Mouse (Mus musculus): ENCODE measurements around the gene Rassf3. TPM values are rescaled to one million over a fixed set of nuclear protein-coding genes. Genes with fewer than 3 reads are reported as not detected.

The Rassf3 gene
- polyA plus RNA-seq, 1 experiment from 2014 or later: 25.3 TPM

DNA sequence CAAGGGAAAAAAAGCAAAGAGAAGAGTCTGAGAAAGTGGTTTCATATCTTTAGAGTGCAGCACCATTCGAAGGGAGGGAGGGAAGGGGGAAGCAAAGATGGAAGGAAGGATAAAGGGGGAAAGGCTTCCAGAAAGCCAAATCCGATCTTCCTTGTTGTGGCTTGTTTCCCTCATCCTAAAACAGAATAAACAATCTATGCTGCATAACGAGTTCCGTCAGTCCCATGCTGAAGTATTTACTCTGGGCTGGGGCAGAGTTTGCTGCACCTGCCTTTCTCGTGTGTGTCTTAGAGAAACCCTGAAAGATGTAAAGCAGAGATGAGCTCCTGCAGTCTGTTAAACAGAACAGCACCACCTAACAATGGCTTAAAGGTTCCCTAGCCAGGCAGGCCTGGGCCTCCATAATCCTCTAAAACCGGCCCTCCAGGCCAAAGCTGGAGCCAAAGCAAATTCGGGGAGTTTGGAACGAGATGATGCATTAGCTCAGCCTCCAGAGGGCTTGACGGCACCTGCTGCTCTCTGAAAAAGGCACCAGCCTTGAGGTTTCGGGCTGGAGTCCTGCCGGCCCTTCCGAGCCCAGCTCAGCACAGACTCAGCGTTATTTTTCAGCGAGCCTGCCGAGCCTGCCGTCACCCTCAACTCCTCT lies 43.4 kb downstream of the Rassf3 start:
- ATAC-seq (ENCODE audit: insufficient number of reproducible peaks, insufficient read depth, low FRiP score, low read depth): no peak
- Histone ChIP-seq H3K27me3 (ENCODE audit: control insufficient read depth, insufficient read depth, low read length) (no peaks in the 10 kb centered on the region), H3K27ac (replicated peaks in 1 of 2; ENCODE audit: control insufficient read depth in 1 of 2, insufficient read depth in 1 of 2, low read depth in 2 of 2, low read length in 2 of 2) (peak overlapping the region; percentile 97 to 99), H3K9ac (ENCODE audit: low read length) (peak overlapping the region; percentile 73), H3K9me3 (ENCODE audit: control insufficient read depth, low read length) (no peaks in the 10 kb centered on the region), H3K4me1 (ENCODE audit: control insufficient read depth in 2 of 2, insufficient read depth in 2 of 2, low read length in 2 of 2) (peaks cover 72 to 91% of the 10 kb centered on the region in 2 experiments), H3K4me3 (ENCODE audit: control insufficient read depth in 1 of 2, insufficient read depth in 1 of 2, low read depth in 1 of 2, low read length in 2 of 2) (no peak overlapping the region), H3K4me2 (ENCODE audit: low read length) (peak overlapping the region; percentile 57), H3K36me3 (ENCODE audit: control insufficient read depth, insufficient read depth, low read length) (no peaks in the 10 kb centered on the region)
- WGBS: 17% methylated on average over 16 of the region's 16 CpGs

DNA sequence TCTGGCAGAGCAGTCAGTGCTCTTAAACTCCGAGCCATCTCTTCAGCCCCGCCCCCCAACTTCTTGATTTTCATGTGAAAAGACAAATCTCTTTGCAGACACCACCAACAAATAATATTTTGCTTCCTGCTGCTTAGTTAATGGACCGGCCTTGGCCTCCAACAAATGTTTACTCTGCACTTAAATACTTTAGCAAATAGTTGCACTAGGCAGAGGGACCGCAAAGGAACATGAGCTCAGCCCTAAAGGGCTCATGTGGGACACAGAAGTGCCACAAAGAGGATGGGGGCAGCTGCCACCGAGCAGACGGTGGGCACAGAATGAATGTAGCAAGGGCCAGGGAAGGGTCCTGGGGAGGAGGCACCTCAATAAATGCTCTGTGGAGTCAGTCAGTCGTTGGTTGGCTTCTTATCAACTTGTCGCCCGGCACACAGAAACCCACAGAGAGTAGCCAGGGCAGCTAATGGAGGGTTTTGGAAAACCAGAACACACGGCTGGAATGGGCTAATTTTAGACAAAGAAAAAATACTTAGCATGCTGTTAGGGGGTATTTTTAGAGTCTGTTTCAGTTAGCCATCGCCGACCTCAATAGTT lies 44.0 kb downstream of the Rassf3 start:
- Histone ChIP-seq H3K27ac (replicated peaks in 1 of 2; ENCODE audit: control insufficient read depth in 1 of 2, insufficient read depth in 1 of 2, low read depth in 2 of 2, low read length in 2 of 2) (peak overlapping the region; percentile 97 to 99), H3K9me3 (ENCODE audit: control insufficient read depth, low read length) (no peaks in the 10 kb centered on the region), H3K9ac (ENCODE audit: low read length) (peak overlapping the region; percentile 73), H3K36me3 (ENCODE audit: control insufficient read depth, insufficient read depth, low read length) (no peaks in the 10 kb centered on the region), H3K4me1 (ENCODE audit: control insufficient read depth in 2 of 2, insufficient read depth in 2 of 2, low read length in 2 of 2) (peaks cover 75 to 96% of the 10 kb centered on the region in 2 experiments), H3K27me3 (ENCODE audit: control insufficient read depth, insufficient read depth, low read length) (no peaks in the 10 kb centered on the region), H3K4me2 (ENCODE audit: low read length) (peak overlapping the region; percentile 57), H3K4me3 (ENCODE audit: control insufficient read depth in 1 of 2, insufficient read depth in 1 of 2, low read depth in 1 of 2, low read length in 2 of 2) (peak overlapping the region in 1 of 2 experiments; percentile 1; a peak in 1 of 4 replicates)
- WGBS: 15% methylated on average over 12 of the region's 12 CpGs
- ATAC-seq (ENCODE audit: insufficient number of reproducible peaks, insufficient read depth, low FRiP score, low read depth): no peak

DNA sequence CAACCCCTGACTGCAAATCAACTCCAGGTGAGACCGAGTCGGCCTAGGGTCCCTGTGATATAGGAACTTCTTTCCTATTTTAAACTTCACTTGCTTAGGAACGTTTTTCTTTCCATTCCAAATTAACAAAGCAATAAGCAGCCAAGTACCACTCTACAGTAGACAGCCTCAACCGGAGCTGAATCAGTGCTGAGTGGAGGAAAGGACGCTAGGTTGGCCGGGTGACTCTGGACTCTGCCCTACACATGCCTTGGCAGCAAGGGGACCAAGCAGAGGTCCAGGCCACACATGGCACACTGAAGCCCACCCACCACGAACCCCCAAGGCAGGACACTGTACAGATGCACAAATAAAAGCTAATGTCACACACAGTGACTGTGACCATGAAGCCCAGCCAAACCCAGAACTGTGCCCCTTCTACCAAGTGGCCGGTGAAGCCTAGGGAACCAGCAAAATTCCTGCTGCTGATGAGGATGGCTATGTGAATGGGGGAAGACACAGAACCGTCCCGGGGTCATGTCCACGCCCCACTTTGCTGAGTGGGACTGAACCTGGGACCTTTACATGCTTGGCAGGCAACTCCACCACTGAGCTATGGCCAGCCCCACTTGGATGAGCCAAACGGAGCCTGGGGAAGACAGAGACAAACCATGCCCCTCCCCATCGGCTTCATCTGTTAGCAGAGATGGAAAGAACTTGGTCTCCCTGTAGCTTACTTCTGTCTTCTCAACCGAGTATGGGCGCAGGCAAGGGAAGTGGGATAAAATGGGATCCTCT lies 45.2 kb downstream of the Rassf3 start:
- Histone ChIP-seq H3K9ac (ENCODE audit: low read length) (peak overlapping the region; percentile 46), H3K4me2 (ENCODE audit: low read length) (no peak overlapping the region), H3K4me1 (ENCODE audit: control insufficient read depth in 2 of 2, insufficient read depth in 2 of 2, low read length in 2 of 2) (peaks cover 71 to 94% of the 10 kb centered on the region in 2 experiments), H3K36me3 (ENCODE audit: control insufficient read depth, insufficient read depth, low read length) (no peaks in the 10 kb centered on the region), H3K27me3 (ENCODE audit: control insufficient read depth, insufficient read depth, low read length) (no peaks in the 10 kb centered on the region), H3K9me3 (ENCODE audit: control insufficient read depth, low read length) (no peaks in the 10 kb centered on the region), H3K4me3 (ENCODE audit: control insufficient read depth in 1 of 2, insufficient read depth in 1 of 2, low read depth in 1 of 2, low read length in 2 of 2) (no peak overlapping the region), H3K27ac (replicated peaks in 1 of 2; ENCODE audit: control insufficient read depth in 1 of 2, insufficient read depth in 1 of 2, low read depth in 2 of 2, low read length in 2 of 2) (peak overlapping the region; percentile 97 to 99)
- no peak for ATAC-seq (ENCODE audit: insufficient number of reproducible peaks, insufficient read depth, low FRiP score, low read depth)
- 52% methylated on average over 15 of the region's 15 CpGs for WGBS

DNA sequence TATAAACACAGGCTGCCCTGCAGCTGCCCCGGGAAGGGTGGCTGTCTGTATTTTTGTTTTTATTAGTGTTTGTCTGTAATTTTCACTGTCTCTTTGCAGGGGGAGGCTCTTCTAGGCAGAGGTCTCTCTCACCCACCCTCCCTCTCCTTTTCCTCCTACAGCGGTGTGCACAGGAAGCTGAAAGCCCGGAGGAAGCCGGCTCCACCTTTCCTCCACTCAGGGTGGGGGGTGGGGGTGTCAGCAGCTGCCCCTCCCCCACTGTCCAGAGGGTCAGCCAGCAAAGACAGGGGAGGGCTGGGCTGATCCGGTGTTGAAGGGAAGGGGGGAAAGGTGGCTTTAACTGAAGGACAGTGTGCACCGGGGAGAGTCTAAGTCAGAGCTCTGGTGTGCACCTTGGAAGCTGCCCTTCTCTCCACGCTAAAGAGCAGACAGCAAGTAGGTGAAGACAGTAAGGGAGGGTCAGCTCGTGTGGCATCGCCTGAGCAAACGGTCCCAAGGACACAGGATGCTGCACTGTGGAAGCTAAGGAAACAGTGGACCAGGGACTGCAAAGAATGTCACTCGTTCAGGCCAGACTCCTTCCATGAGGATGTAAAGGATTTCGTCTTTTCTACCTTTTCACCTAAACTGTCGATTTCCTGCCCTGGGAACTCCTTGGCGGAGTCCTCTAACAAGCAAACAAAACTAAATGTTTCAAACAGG lies 46.0 kb downstream of the Rassf3 start:
- ATAC-seq (ENCODE audit: insufficient number of reproducible peaks, insufficient read depth, low FRiP score, low read depth): peak; percentile 59
- no peaks in the 10 kb centered on the region for H3K9me3 ChIP-seq (ENCODE audit: control insufficient read depth, low read length)
- H3K36me3 ChIP-seq (ENCODE audit: control insufficient read depth, insufficient read depth, low read length): no peaks in the 10 kb centered on the region
- H3K27me3 ChIP-seq (ENCODE audit: control insufficient read depth, insufficient read depth, low read length): no peaks in the 10 kb centered on the region
- peaks cover 65 to 94% of the 10 kb centered on the region in 2 experiments for H3K4me1 ChIP-seq (ENCODE audit: control insufficient read depth in 2 of 2, insufficient read depth in 2 of 2, low read length in 2 of 2)
- H3K4me3 ChIP-seq (ENCODE audit: control insufficient read depth in 1 of 2, insufficient read depth in 1 of 2, low read depth in 1 of 2, low read length in 2 of 2): 0 out of 4 replicates have a peak overlapping the region, but pooled peaks of 1 of the 2 experiments have one; percentile 3
- 14% methylated on average over 14 of the region's 14 CpGs for WGBS
- H3K27ac ChIP-seq (replicated peaks in 1 of 2; ENCODE audit: control insufficient read depth in 1 of 2, insufficient read depth in 1 of 2, low read depth in 2 of 2, low read length in 2 of 2): peak overlapping the region; percentile 97 to 99
- peak overlapping the region; percentile 55 for H3K9ac ChIP-seq (ENCODE audit: low read length)
- H3K4me2 ChIP-seq (ENCODE audit: low read length): peak overlapping the region; percentile 51

DNA sequence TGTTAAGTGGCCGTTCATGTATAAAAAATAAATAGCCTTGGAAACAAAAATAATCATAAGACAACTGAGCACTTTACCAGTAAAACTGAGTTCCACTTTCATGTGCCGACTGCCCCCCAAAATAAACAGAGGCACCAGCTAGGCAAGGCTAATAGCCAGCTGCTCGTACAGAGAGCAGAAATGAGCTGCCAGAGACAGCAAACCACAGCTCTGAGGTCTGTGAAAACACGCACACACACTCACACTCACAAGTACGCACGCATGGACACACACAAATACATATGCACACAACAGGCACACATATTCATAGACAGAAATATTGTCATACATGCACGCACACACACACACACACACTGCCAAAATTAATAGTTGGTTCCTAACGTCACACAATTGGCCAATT lies 46.6 kb downstream of the Rassf3 start:
- ATAC-seq (ENCODE audit: insufficient number of reproducible peaks, insufficient read depth, low FRiP score, low read depth): no peak
- 23% methylated on average over 8 of the region's 8 CpGs for WGBS
- H3K9ac ChIP-seq (ENCODE audit: low read length): peak overlapping the region; percentile 55

DNA sequence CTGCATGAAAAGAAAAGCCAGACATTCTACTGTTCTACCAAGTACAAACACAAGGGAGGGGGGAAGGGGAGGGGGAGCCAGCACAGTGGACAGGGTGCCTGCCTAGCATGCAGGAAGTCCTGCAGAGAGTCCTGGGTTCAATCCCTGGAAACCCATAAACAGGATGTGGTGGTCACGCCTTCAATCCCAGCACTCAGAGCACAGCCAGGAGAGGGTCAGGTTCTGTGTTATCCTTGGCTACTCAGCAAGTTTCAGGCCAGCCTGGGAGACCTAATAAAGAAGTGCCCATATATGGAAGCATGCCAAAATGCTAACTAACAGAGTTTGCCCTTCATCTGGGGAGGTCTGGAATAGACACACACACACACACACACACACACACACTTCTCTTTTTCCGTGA lies 47.1 kb downstream of the Rassf3 start:
- peak; percentile 57 for ATAC-seq (ENCODE audit: insufficient number of reproducible peaks, insufficient read depth, low FRiP score, low read depth)
- Histone ChIP-seq H3K4me1 (ENCODE audit: control insufficient read depth in 2 of 2, insufficient read depth in 2 of 2, low read length in 2 of 2) (peaks cover 66 to 92% of the 10 kb centered on the region in 2 experiments), H3K9ac (ENCODE audit: low read length) (no peak overlapping the region), H3K9me3 (ENCODE audit: control insufficient read depth, low read length) (no peaks in the 10 kb centered on the region), H3K27ac (replicated peaks in 1 of 2; ENCODE audit: control insufficient read depth in 1 of 2, insufficient read depth in 1 of 2, low read depth in 2 of 2, low read length in 2 of 2) (peak overlapping the region; percentile 97 to 99), H3K4me2 (ENCODE audit: low read length) (peak overlapping the region; percentile 51; the same call in 1 of the 2 replicates), H3K27me3 (ENCODE audit: control insufficient read depth, insufficient read depth, low read length) (no peaks in the 10 kb centered on the region), H3K36me3 (ENCODE audit: control insufficient read depth, insufficient read depth, low read length) (no peaks in the 10 kb centered on the region), H3K4me3 (ENCODE audit: control insufficient read depth in 1 of 2, insufficient read depth in 1 of 2, low read depth in 1 of 2, low read length in 2 of 2) (no peak overlapping the region)
- 17% methylated on average over 2 of the region's 2 CpGs for WGBS

More for the DNA sequence above, 46.6 kb downstream of the Rassf3 start:
- Histone ChIP-seq H3K27ac (replicated peaks in 1 of 2; ENCODE audit: control insufficient read depth in 1 of 2, insufficient read depth in 1 of 2, low read depth in 2 of 2, low read length in 2 of 2) (peak overlapping the region; percentile 97 to 99), H3K36me3 (ENCODE audit: control insufficient read depth, insufficient read depth, low read length) (no peaks in the 10 kb centered on the region), H3K4me3 (ENCODE audit: control insufficient read depth in 1 of 2, insufficient read depth in 1 of 2, low read depth in 1 of 2, low read length in 2 of 2) (no peak overlapping the region), H3K4me1 (ENCODE audit: control insufficient read depth in 2 of 2, insufficient read depth in 2 of 2, low read length in 2 of 2) (peaks cover 65 to 92% of the 10 kb centered on the region in 2 experiments), H3K4me2 (ENCODE audit: low read length) (peak overlapping the region; percentile 51), H3K27me3 (ENCODE audit: control insufficient read depth, insufficient read depth, low read length) (no peaks in the 10 kb centered on the region), H3K9me3 (ENCODE audit: control insufficient read depth, low read length) (no peaks in the 10 kb centered on the region)

Data from heart, embryonic 14.5 days (tissue).